Mouse (Mus musculus) C2C12 (cell line): ENCODE measurements around the gene Sema6c. TPM values are rescaled to one million over a fixed set of nuclear protein-coding genes. Genes with fewer than 3 reads are reported as not detected.

Experiments
- H3K27me3 ChIP-seq: one replicate; pipeline ENCODE4 v1.6.1; 2011; ENCODE audit not compliant: control insufficient read depth, insufficient read depth, insufficient read length
- H3K36me3 ChIP-seq: one replicate; pipeline ENCODE4 v1.6.1; 2011; ENCODE audit not compliant: control insufficient read depth, insufficient read depth
- H3K4me3 ChIP-seq: one replicate; pipeline ENCODE4 v1.5.1; 2011; ENCODE audit warnings: mild to moderate bottlenecking, control low read depth; ENCODE audit not compliant: poor library complexity, insufficient read depth, severe bottlenecking
- H3K79me2 ChIP-seq: one replicate; pipeline ENCODE4 v1.6.1; 2011; ENCODE audit not compliant: control insufficient read depth, insufficient read depth
- H3K79me3 ChIP-seq: one replicate; pipeline ENCODE4 v1.6.1; 2011; ENCODE audit warnings: low read depth, control low read depth
- H3ac ChIP-seq: one replicate; pipeline ENCODE3; 2011; ENCODE audit warnings: low read depth; ENCODE audit not compliant: control insufficient read depth, insufficient read length
- CEBPB ChIP-seq: IDR thresholded peaks from one replicate; pipeline ENCODE4 v1.6.1; 2011; ENCODE audit warnings: low read depth, mild to moderate bottlenecking, control low read depth, moderate library complexity
- CTCF ChIP-seq: IDR thresholded peaks from one replicate; pipeline ENCODE4 v1.5.1; 2011; ENCODE audit not compliant: control insufficient read depth, insufficient read depth, insufficient read length
- FOSL1 ChIP-seq: IDR thresholded peaks from one replicate; pipeline ENCODE4 v1.8.0; 2011; ENCODE audit warnings: mild to moderate bottlenecking, low read length; ENCODE audit not compliant: poor library complexity, insufficient read depth, severe bottlenecking
- MAX ChIP-seq: IDR thresholded peaks from one replicate; pipeline ENCODE4 v1.6.1; 2011; ENCODE audit warnings: mild to moderate bottlenecking, control low read depth
- MYOD1 ChIP-seq: IDR thresholded peaks from one replicate; pipeline ENCODE4 v1.6.1; 2011; ENCODE audit warnings: low read depth; ENCODE audit not compliant: control insufficient read depth, insufficient read length
- MYOG ChIP-seq: IDR thresholded peaks from one replicate; pipeline ENCODE4 v1.6.1; 2011; ENCODE audit not compliant: control insufficient read depth, insufficient read length; ENCODE audit errors: extremely low read depth
- USF1 ChIP-seq: IDR thresholded peaks from one replicate; pipeline ENCODE4 v1.6.1; 2011; ENCODE audit warnings: low read depth, mild to moderate bottlenecking, control low read depth, moderate library complexity
- long read RNA-seq, 2 experiments: library from polyadenylated mRNA; unstranded; transcript quantifications; one replicate each; pipeline ENCODE4 v2.0.0; 2019 to 2020
- polyA plus RNA-seq: library from polyadenylated mRNA; unstranded; fragments of >200 nt; fragmentation: generic; extraction: Trizol; gene quantifications from one replicate; pipeline ENCODE4 v1.2.1, GENCODE M21; 2012; ENCODE audit warnings: missing spikeins

The Sema6c gene
- 5.4 TPM for polyA plus RNA-seq
- long read RNA-seq, experiment 1, partial matches to known transcripts, result 0 of 1 reads
- long read RNA-seq, experiment 1, other reads (novel, unspliced or antisense), result 1 of 1 reads
- long read RNA-seq, experiment 2, partial matches to known transcripts, result 1 of 3 reads
- long read RNA-seq, experiment 2, other reads (novel, unspliced or antisense), result 2 of 3 reads

GRCm38 (mm10) chr3:95159987-95160963 lies at the start of gene Sema6c:
Gene Sema6c (plus strand): TSS chr3:95160457.
- no peaks in the 10 kb centered on the region for H3K79me2 ChIP-seq
- H3K36me3 ChIP-seq, result no peaks in the 10 kb centered on the region
- H3ac ChIP-seq, result peak within 1 kb of the TSS; percentile 83
- no peaks in the 10 kb centered on the region for H3K79me3 ChIP-seq
- TF ChIP-seq MYOG (no peak), FOSL1 (no peak), USF1 (no peak), CTCF (no peak), MAX (no peak), CEBPB (no peak), MYOD1 (no peak)
- H3K27me3 ChIP-seq, result no peaks in the 10 kb centered on the region
- H3K4me3 ChIP-seq, result peak within 1 kb of the TSS; percentile 40

GRCm38 (mm10) chr3:95110911-95111726 lies 49.1 kb upstream of the Sema6c start, which contains the start of gene Vps72:
Gene Vps72 (plus strand): TSS chr3:95111022.
- TF ChIP-seq MYOG (no peak), MAX (no peak), CTCF (no peak), MYOD1 (no peak), FOSL1 (no peak)
- Histone ChIP-seq H3K4me3 (peak within 1 kb of the TSS; percentile 66), H3K36me3 (peaks cover 19% of the 10 kb centered on the region), H3K79me2 (peaks cover 41% of the 10 kb centered on the region), H3K79me3 (peaks cover 28% of the 10 kb centered on the region), H3K27me3 (no peaks in the 10 kb centered on the region), H3ac (peak within 1 kb of the TSS; percentile 75)

GRCm38 (mm10) chr3:95112760-95113159 lies 47.5 kb upstream of the Sema6c start:
- no peak overlapping the region for H3K4me3 ChIP-seq
- peaks cover 25% of the 10 kb centered on the region for H3K79me3 ChIP-seq
- TF ChIP-seq FOSL1 (no peak), MAX (no peak), CTCF (no peak), USF1 (no peak), CEBPB (no peak), MYOG (no peak), MYOD1 (no peak)
- H3K36me3 ChIP-seq, result peaks cover 21% of the 10 kb centered on the region
- peaks cover 36% of the 10 kb centered on the region for H3K79me2 ChIP-seq
- H3K27me3 ChIP-seq, result no peaks in the 10 kb centered on the region
- H3ac ChIP-seq, result no peak overlapping the region

- TF ChIP-seq MAX (peak; percentile 30), FOSL1 (peak; percentile 91), CTCF (no peak)
- no peak overlapping the region for H3K4me3 ChIP-seq
- H3K36me3 ChIP-seq, result peaks cover 62% of the 10 kb centered on the region
- H3K27me3 ChIP-seq, result no peaks in the 10 kb centered on the region
- H3K79me2 ChIP-seq, result peaks cover 17% of the 10 kb centered on the region
- H3K79me3 ChIP-seq, result peaks cover 12% of the 10 kb centered on the region
- H3ac ChIP-seq, result no peak overlapping the region
These were observed 42.5 kb upstream of the Sema6c start for GRCm38 (mm10) chr3:95117751-95118150.

- Histone ChIP-seq H3K79me3 (no peaks in the 10 kb centered on the region), H3K36me3 (peaks cover 55% of the 10 kb centered on the region), H3K79me2 (no peaks in the 10 kb centered on the region), H3ac (no peak overlapping the region), H3K4me3 (no peak overlapping the region), H3K27me3 (no peaks in the 10 kb centered on the region)
- TF ChIP-seq MAX, result no peak
These were observed 38.7 kb upstream of the Sema6c start for GRCm38 (mm10) chr3:95121580-95121979.

GRCm38 (mm10) chr3:95124246-95124645 lies 36.0 kb upstream of the Sema6c start, which contains the start of gene Tmod4:
Gene Tmod4 (plus strand): TSS chr3:95124476.
- Histone ChIP-seq H3K36me3 (peaks cover 45% of the 10 kb centered on the region), H3K27me3 (no peaks in the 10 kb centered on the region), H3K4me3 (no peak within 1 kb of the TSS), H3K79me3 (no peaks in the 10 kb centered on the region), H3ac (no peak within 1 kb of the TSS), H3K79me2 (no peaks in the 10 kb centered on the region)
- TF ChIP-seq MYOD1, result no peak
- no peak for TF ChIP-seq MYOG
- no peak for TF ChIP-seq CTCF
- TF ChIP-seq FOSL1, result no peak
